Mouse (Mus musculus) kidney, postnatal 0 days (tissue): Measurements from ENCODE around the gene Gcgr. TPM values are rescaled to one million over a fixed set of nuclear protein-coding genes. Genes with fewer than 3 reads are reported as not detected.

Experiments used
- ATAC-seq: fragments of 200-750 bp; cut with Nextera tagmentation; replicated peaks from 2 replicates; pipeline ENCODE4 v1.8.0; 2017; ENCODE audit warnings: low read depth, moderate number of reproducible peaks, moderate TSS enrichment, moderate library complexity; ENCODE audit not compliant: low FRiP score
- DNase-seq: peaks from one replicate; pipeline ENCODE4 v3.0.0-alpha.2; 2016; ENCODE audit warnings: low spot score
- H3K27ac ChIP-seq: fragments of 300-500 bp; sonication (generic); 2 replicates; pipeline ENCODE4 v1.5.1; 2014; ENCODE audit warnings: mild to moderate bottlenecking
- H3K27me3 ChIP-seq: fragments of 300-500 bp; sonication (generic); 2 replicates; pipeline ENCODE4 v1.6.1; 2014; ENCODE audit warnings: low read length, mixed read lengths; ENCODE audit not compliant: insufficient read depth
- H3K36me3 ChIP-seq: fragments of 300-500 bp; sonication (generic); 2 replicates; pipeline ENCODE4 v1.6.1; 2014; ENCODE audit warnings: low read length, mixed read lengths; ENCODE audit not compliant: insufficient read depth
- H3K4me1 ChIP-seq: fragments of 300-500 bp; sonication (generic); replicated peaks from 2 replicates; pipeline ENCODE4 v1.6.1; 2014; ENCODE audit warnings: antibody characterized with exemption, low read length, mixed read lengths; ENCODE audit not compliant: insufficient read depth
- H3K4me2 ChIP-seq: fragments of 300-500 bp; sonication (generic); 2 replicates; pipeline ENCODE4 v1.6.1; 2014; ENCODE audit warnings: mild to moderate bottlenecking, low read length, moderate library complexity, mixed read lengths
- H3K4me3 ChIP-seq: fragments of 300-500 bp; sonication (generic); replicated peaks from 2 replicates; pipeline ENCODE4 v1.5.1; 2014; ENCODE audit warnings: low read depth, low read length
- H3K9ac ChIP-seq: fragments of 300-500 bp; sonication (generic); 2 replicates; pipeline ENCODE4 v1.6.1; 2014; ENCODE audit warnings: low read depth, low read length
- H3K9me3 ChIP-seq: fragments of 300-500 bp; sonication (generic); replicated peaks from 2 replicates; pipeline ENCODE4 v1.6.1; 2016; ENCODE audit warnings: low read length, inconsistent platforms, mixed read lengths
- CTCF ChIP-seq: IDR thresholded peaks from 2 replicates; pipeline ENCODE4 v1.5.1; 2016; ENCODE audit warnings: antibody characterized with exemption, low read depth, mild to moderate bottlenecking, moderate library complexity
- WGBS: fragments of 180-500 bp; shearing (Covaris S2); extraction: QIAGEN DNeasy Blood & Tissue Kit; methylation state at CpG from one replicate; pipeline ENCODE4 v1.1.7; 2014; 5-methylcytosine and 5-hydroxymethylcytosine counted together
- polyA plus RNA-seq: library from polyadenylated mRNA; unstranded; fragments of >200 nt; fragmentation: Nextera tagmentation; extraction: Ambion mirVana; gene quantifications from 2 replicates; pipeline ENCODE4 v1.2.1, GENCODE M21; 2015

Gene Gcgr
- polyA plus RNA-seq, 1 experiment from 2014 or later = 6.6 TPM

GRCm38 (mm10) chr11:120518027-120518426 lies 12.5 kb upstream of the Gcgr start:
- DNase-seq (peak; percentile 35), ATAC-seq (no peak)
- 0 out of 2 replicates have a peak, but pooled peaks cover 10% of the 10 kb centered on the region for H3K4me1 ChIP-seq
- WGBS = 53% methylated on average over 6 of the region's 6 CpGs
- no peak overlapping the region for H3K4me2 ChIP-seq
- no peak overlapping the region for H3K9ac ChIP-seq
- TF ChIP-seq CTCF = no peak
- no peaks in the 10 kb centered on the region for H3K36me3 ChIP-seq
- no peaks in the 10 kb centered on the region for H3K9me3 ChIP-seq
- no peak overlapping the region for H3K4me3 ChIP-seq
- no peak overlapping the region for H3K27ac ChIP-seq
- H3K27me3 ChIP-seq = no peaks in the 10 kb centered on the region

- 57% methylated on average over 6 of the region's 6 CpGs for WGBS
- DNase-seq = no peak
- H3K9ac ChIP-seq = no peak overlapping the region
- no peaks in the 10 kb centered on the region for H3K9me3 ChIP-seq
- H3K4me2 ChIP-seq = no peak overlapping the region
- no peaks in the 10 kb centered on the region for H3K36me3 ChIP-seq
- no peaks in the 10 kb centered on the region for H3K27me3 ChIP-seq
- H3K27ac ChIP-seq = no peak overlapping the region
- H3K4me3 ChIP-seq = no peak overlapping the region
- 0 out of 2 replicates have a peak, but pooled peaks cover 10% of the 10 kb centered on the region for H3K4me1 ChIP-seq
- no peak for TF ChIP-seq CTCF
- no peak for ATAC-seq
These were observed 11.9 kb upstream of the Gcgr start for GRCm38 (mm10) chr11:120518558-120518957.

- H3K27ac ChIP-seq = peak overlapping the region; percentile 54; the same call in 1 of the 2 replicates
- ATAC-seq = 0 out of 2 replicates have a peak, but pooled peaks have one; percentile 31
- DNase-seq = peak; percentile 78
These were observed 10.8 kb upstream of the Gcgr start for GRCm38 (mm10) chr11:120519738-120520137.

GRCm38 (mm10) chr11:120520498-120520897 lies 10.0 kb upstream of the Gcgr start:
- Histone ChIP-seq H3K9me3 (no peaks in the 10 kb centered on the region), H3K4me3 (no peak overlapping the region), H3K9ac (no peak overlapping the region), H3K4me1 (0 out of 2 replicates have a peak, but pooled peaks cover 10% of the 10 kb centered on the region), H3K27ac (no peak overlapping the region), H3K36me3 (no peaks in the 10 kb centered on the region), H3K27me3 (no peaks in the 10 kb centered on the region), H3K4me2 (no peak overlapping the region)
- no peak for ATAC-seq
- no peak for TF ChIP-seq CTCF
- WGBS = 81% methylated on average over 9 of the region's 9 CpGs
- DNase-seq = no peak

More at GRCm38 (mm10) chr11:120519738-120520137, 10.8 kb upstream of the Gcgr start:
- TF ChIP-seq CTCF = no peak
- peak overlapping the region; percentile 31; the same call in 1 of the 2 replicates for H3K9ac ChIP-seq
- WGBS = 25% methylated on average over 9 of the region's 9 CpGs
- H3K4me1 ChIP-seq = 0 out of 2 replicates have a peak, but pooled peaks cover 10% of the 10 kb centered on the region
- H3K9me3 ChIP-seq = no peaks in the 10 kb centered on the region
- no peaks in the 10 kb centered on the region for H3K27me3 ChIP-seq
- no peak overlapping the region for H3K4me3 ChIP-seq
- H3K36me3 ChIP-seq = no peaks in the 10 kb centered on the region
- peak overlapping the region; percentile 32; the same call in 1 of the 2 replicates for H3K4me2 ChIP-seq

- Histone ChIP-seq H3K9me3 (no peaks in the 10 kb centered on the region), H3K27me3 (no peaks in the 10 kb centered on the region), H3K4me2 (no peak overlapping the region), H3K4me3 (no peak overlapping the region), H3K27ac (no peak overlapping the region; the same call in 1 of the 2 replicates), H3K36me3 (no peaks in the 10 kb centered on the region), H3K4me1 (0 out of 2 replicates have a peak, but pooled peaks cover 10% of the 10 kb centered on the region), H3K9ac (no peak overlapping the region)
- DNase-seq (no peak), ATAC-seq (no peak)
- WGBS = 80% methylated on average over 5 of the region's 5 CpGs
- no peak for TF ChIP-seq CTCF
These were observed 9.4 kb upstream of the Gcgr start for GRCm38 (mm10) chr11:120520967-120521540.

GRCm38 (mm10) chr11:120522581-120522980 lies 7.9 kb upstream of the Gcgr start:
- no peak overlapping the region for H3K4me3 ChIP-seq
- WGBS = 88% methylated on average over 8 of the region's 8 CpGs
- 0 out of 2 replicates have a peak, but pooled peaks cover 10% of the 10 kb centered on the region for H3K4me1 ChIP-seq
- TF ChIP-seq CTCF = no peak
- DNase-seq (no peak), ATAC-seq (no peak)
- no peak overlapping the region for H3K4me2 ChIP-seq
- H3K27me3 ChIP-seq = no peaks in the 10 kb centered on the region
- no peak overlapping the region for H3K9ac ChIP-seq
- H3K27ac ChIP-seq = no peak overlapping the region
- H3K9me3 ChIP-seq = no peaks in the 10 kb centered on the region
- H3K36me3 ChIP-seq = no peaks in the 10 kb centered on the region

- H3K9ac ChIP-seq = no peak overlapping the region
- no peak for TF ChIP-seq CTCF
- no peak overlapping the region for H3K4me2 ChIP-seq
- H3K27ac ChIP-seq = no peak overlapping the region
- peaks cover 5% of the 10 kb centered on the region for H3K4me1 ChIP-seq
- no peaks in the 10 kb centered on the region for H3K9me3 ChIP-seq
- ATAC-seq (no peak), DNase-seq (no peak)
- no peak overlapping the region for H3K4me3 ChIP-seq
- peaks cover 18% of the 10 kb centered on the region for H3K27me3 ChIP-seq
- WGBS = 79% methylated on average over 2 of the region's 2 CpGs
- no peaks in the 10 kb centered on the region for H3K36me3 ChIP-seq
These were observed 4.5 kb upstream of the Gcgr start for GRCm38 (mm10) chr11:120525959-120526358.
